Mouse (Mus musculus) lung, postnatal 0 days (tissue): Measurements from ENCODE around the gene Rab31. TPM values are rescaled to one million over a fixed set of nuclear protein-coding genes. Genes with fewer than 3 reads are reported as not detected.

Source experiments
- ATAC-seq: fragments of 200-750 bp; cut with Nextera tagmentation; 2 replicates; pipeline ENCODE4 v1.8.0; 2017; ENCODE audit warnings: moderate library complexity
- DNase-seq: peaks from one replicate; pipeline ENCODE4 v3.0.0-alpha.2; 2016; ENCODE audit warnings: low spot score
- H3K27ac ChIP-seq: fragments of 300-500 bp; sonication (generic); 2 replicates; pipeline ENCODE4 v1.5.1; 2014; ENCODE audit warnings: antibody characterized with exemption, mild to moderate bottlenecking, low read length, mixed read lengths
- H3K27me3 ChIP-seq: fragments of 300-500 bp; sonication (generic); replicated peaks from 2 replicates; pipeline ENCODE4 v1.6.1; 2014; ENCODE audit warnings: low read length, mixed read lengths; ENCODE audit not compliant: insufficient read depth
- H3K36me3 ChIP-seq: fragments of 300-500 bp; sonication (generic); 2 replicates; pipeline ENCODE4 v1.6.1; 2014; ENCODE audit warnings: low read length, mixed read lengths; ENCODE audit not compliant: insufficient read depth
- H3K4me1 ChIP-seq: fragments of 300-500 bp; sonication (generic); 2 replicates; pipeline ENCODE4 v1.6.1; 2014; ENCODE audit warnings: antibody characterized with exemption, low read depth, low read length, mixed read lengths; ENCODE audit not compliant: insufficient read depth
- H3K4me2 ChIP-seq: fragments of 300-500 bp; sonication (generic); replicated peaks from 2 replicates; pipeline ENCODE4 v1.6.1; 2014; ENCODE audit warnings: low read depth, mild to moderate bottlenecking, low read length, moderate library complexity, mixed read lengths
- H3K4me3 ChIP-seq: fragments of 300-500 bp; sonication (generic); 2 replicates; pipeline ENCODE4 v1.5.1; 2014; ENCODE audit warnings: low read depth, low read length
- H3K9ac ChIP-seq: fragments of 300-500 bp; sonication (generic); replicated peaks from 2 replicates; pipeline ENCODE4 v1.6.1; 2014; ENCODE audit warnings: low read depth, mild to moderate bottlenecking
- H3K9me3 ChIP-seq: fragments of 300-500 bp; sonication (generic); 2 replicates; pipeline ENCODE4 v1.6.1; 2016; ENCODE audit warnings: low read length, mixed read lengths
- CTCF ChIP-seq: IDR thresholded peaks from 2 replicates; pipeline ENCODE4 v1.5.1; 2016; ENCODE audit warnings: antibody characterized with exemption, mild to moderate bottlenecking
- EP300 ChIP-seq: IDR thresholded peaks from 2 replicates; pipeline ENCODE4 v1.6.1; 2016; ENCODE audit warnings: antibody characterized with exemption, mild to moderate bottlenecking, control low read depth
- WGBS: fragments of 180-500 bp; shearing (Covaris S2); extraction: QIAGEN DNeasy Blood & Tissue Kit; methylation state at CpG from one replicate; pipeline ENCODE4 v1.1.7; 2014; 5-methylcytosine and 5-hydroxymethylcytosine counted together
- polyA plus RNA-seq: library from polyadenylated mRNA; unstranded; fragments of >200 nt; fragmentation: Nextera tagmentation; extraction: Ambion mirVana; gene quantifications from 2 replicates; pipeline ENCODE4 v1.2.1, GENCODE M21; 2015

Rab31 gene
- polyA plus RNA-seq, 1 experiment from 2014 or later: 33.3 TPM

DNA sequence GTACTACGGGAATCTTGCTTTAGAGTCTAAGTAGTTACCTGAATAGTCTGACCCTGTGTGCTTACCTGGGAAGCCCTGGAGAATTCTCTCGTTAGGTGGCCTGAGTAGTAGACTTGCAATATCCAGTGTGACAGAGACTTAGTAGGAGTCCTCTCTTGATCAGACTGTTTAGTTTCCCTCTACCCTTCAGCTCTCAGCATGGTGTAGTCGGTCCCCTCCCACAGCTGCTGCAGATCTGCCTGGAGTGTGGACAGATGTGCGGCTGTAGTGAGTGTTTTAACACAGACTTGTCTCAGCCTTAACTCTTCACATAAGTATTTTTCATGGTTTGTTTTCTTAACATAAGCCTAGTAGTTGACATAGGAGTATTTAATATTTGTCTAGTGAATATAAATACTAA, 29.5 kb upstream of the Rab31 start:
- DNase-seq (no peak), ATAC-seq (no peak)
- TF ChIP-seq CTCF (no peak), EP300 (no peak)
- H3K27me3 ChIP-seq: no peaks in the 10 kb centered on the region
- H3K9me3 ChIP-seq: no peaks in the 10 kb centered on the region
- no peaks in the 10 kb centered on the region for H3K36me3 ChIP-seq
- 73% methylated on average over 4 of the region's 4 CpGs for WGBS
- H3K27ac ChIP-seq: no peak overlapping the region
- no peak overlapping the region for H3K4me3 ChIP-seq
- H3K9ac ChIP-seq: no peak overlapping the region
- no peaks in the 10 kb centered on the region for H3K4me1 ChIP-seq
- no peak overlapping the region for H3K4me2 ChIP-seq

DNA sequence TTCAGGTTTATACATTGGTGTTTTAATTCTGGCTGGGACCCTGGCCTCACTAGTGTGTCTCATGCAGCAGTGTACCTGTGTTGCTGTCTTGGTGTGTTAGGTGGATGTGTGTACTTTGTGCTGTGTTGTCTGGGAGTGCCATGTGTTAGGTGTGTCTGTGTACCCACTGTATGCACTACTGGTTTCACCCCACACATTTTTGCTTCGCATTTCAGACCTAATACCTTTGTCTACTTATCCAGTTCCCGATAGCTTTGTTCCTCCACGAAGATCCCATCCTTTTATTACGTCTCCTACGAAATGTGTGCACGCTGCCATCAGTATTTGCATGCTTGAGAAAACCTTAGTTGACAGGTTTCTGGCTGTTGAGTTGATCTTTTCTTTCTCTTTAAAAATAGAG, 27.9 kb upstream of the Rab31 start:
- Histone ChIP-seq H3K27me3 (no peaks in the 10 kb centered on the region), H3K4me2 (no peak overlapping the region), H3K9me3 (no peaks in the 10 kb centered on the region), H3K4me3 (no peak overlapping the region), H3K27ac (no peak overlapping the region), H3K9ac (no peak overlapping the region), H3K4me1 (no peaks in the 10 kb centered on the region), H3K36me3 (no peaks in the 10 kb centered on the region)
- 91% methylated on average over 6 of the region's 6 CpGs for WGBS
- TF ChIP-seq CTCF (no peak), EP300 (no peak)
- DNase-seq (no peak), ATAC-seq (no peak)

DNA sequence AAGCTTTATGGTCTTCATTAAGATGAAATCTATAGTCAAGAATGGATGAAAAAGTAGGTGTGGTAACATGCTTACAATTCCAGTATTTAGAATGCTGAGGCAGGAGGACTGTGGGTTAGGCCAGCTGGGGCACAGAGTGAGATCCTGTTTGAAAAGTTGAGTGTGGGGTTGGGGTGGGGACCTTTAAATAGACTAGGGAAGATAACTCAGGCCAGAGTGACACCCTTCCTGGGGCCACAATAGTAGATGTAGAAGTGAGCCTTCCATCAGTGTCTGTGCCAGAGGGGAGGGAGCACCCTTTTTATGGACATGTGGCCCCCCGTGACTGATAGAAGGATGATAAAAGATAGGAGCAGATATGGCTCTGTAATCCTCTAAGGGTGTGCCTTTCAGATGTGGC, 26.8 kb upstream of the Rab31 start:
- H3K9me3 ChIP-seq: no peaks in the 10 kb centered on the region
- no peaks in the 10 kb centered on the region for H3K4me1 ChIP-seq
- no peak overlapping the region for H3K27ac ChIP-seq
- H3K4me3 ChIP-seq: no peak overlapping the region
- DNase-seq (no peak), ATAC-seq (no peak)
- H3K9ac ChIP-seq: no peak overlapping the region
- TF ChIP-seq CTCF: no peak
- TF ChIP-seq EP300: no peak
- no peak overlapping the region for H3K4me2 ChIP-seq
- 95% methylated on average over 1 of the region's 1 CpGs for WGBS
- no peaks in the 10 kb centered on the region for H3K36me3 ChIP-seq
- H3K27me3 ChIP-seq: no peaks in the 10 kb centered on the region

DNA sequence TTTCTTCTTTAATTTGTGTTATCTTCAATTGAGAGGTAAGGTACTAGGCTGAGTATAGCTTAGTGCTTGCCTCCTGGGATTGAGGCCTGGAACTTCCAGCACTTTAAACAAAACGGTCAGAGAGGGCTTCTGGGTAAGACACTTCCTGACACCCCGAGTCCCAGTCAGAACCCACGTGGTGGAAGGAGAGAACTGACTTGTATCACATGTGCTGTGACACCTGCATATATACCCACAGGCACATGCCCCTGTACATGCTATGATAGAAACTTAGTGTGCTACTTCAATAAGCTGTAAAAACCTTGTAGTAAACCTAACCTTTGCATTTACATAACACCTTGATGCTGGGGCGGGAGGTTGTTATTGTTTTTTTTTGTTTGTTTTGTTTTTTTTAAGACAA, 25.9 kb upstream of the Rab31 start:
- Histone ChIP-seq H3K27ac (no peak overlapping the region), H3K4me2 (no peak overlapping the region), H3K4me3 (no peak overlapping the region), H3K9ac (no peak overlapping the region), H3K9me3 (no peaks in the 10 kb centered on the region), H3K36me3 (no peaks in the 10 kb centered on the region), H3K27me3 (no peaks in the 10 kb centered on the region), H3K4me1 (no peaks in the 10 kb centered on the region; the same call in 1 of the 2 replicates)
- WGBS: 39% methylated on average over 4 of the region's 4 CpGs
- ATAC-seq (no peak), DNase-seq (no peak)
- TF ChIP-seq EP300 (no peak), CTCF (no peak)

DNA sequence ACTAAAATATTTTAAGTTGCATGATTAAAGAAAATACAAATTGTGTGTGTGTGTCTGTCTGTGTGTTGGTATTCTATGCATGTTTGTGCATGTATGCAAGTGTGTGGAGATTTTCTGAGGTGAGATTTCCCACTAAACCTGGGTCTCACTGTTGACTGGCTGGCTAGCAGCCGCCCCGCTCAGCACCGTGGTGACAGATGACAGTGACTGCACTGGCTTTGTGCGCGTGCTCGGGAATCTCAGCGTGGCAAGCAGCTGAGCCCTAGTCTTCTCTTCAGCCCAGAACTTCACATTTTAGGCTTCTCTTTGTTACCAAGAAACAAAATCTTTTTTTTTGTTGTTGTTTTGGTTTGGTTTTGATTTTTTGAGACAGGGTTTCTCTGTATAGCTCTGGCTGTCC, 23.5 kb upstream of the Rab31 start:
- H3K27ac ChIP-seq: no peak overlapping the region
- H3K9ac ChIP-seq: no peak overlapping the region
- no peak overlapping the region for H3K4me3 ChIP-seq
- no peaks in the 10 kb centered on the region for H3K9me3 ChIP-seq
- WGBS: 90% methylated on average over 7 of the region's 7 CpGs
- no peak overlapping the region for H3K4me2 ChIP-seq
- no peak for TF ChIP-seq EP300
- no peak for TF ChIP-seq CTCF
- ATAC-seq: no peak
- no peaks in the 10 kb centered on the region; the same call in 1 of the 2 replicates for H3K4me1 ChIP-seq
- no peaks in the 10 kb centered on the region for H3K36me3 ChIP-seq
- no peak for DNase-seq
- H3K27me3 ChIP-seq: no peaks in the 10 kb centered on the region

DNA sequence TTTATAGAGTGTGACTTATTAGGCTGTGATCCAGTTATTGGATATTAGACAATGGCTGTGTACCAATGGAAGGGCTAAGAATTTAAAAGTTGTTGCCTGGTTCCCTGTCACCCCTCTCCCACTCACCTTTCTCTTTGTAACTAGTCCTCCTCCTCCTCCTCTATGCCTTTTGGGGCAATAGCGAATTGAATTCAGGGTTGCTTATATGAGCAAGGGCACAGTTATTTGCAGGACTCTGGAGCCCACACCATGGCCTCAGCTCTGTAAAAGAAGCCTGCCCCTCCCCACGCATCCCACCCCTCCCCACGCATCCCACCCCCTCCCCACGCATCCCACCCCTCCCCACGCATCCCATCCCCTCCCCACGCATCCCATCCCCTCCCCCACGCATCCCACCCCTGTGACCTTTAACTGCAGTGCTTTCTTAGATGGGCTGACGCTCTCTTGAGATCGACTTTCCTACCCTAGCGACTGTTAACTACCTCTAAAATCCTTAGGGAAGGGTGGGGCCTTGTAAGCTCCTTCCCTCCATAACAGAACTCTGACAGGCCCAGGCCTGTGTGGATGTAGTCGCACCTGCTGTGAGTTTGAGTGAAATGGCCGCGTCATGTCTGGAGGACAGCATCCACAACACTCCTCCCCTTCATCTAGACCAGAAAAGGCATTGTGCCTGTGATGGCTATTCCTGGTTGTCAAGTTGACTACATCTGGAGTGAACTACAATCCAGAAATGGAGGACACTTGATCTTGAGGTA, 21.7 kb upstream of the Rab31 start:
- TF ChIP-seq CTCF (no peak), EP300 (no peak)
- H3K4me2 ChIP-seq: no peak overlapping the region
- H3K27me3 ChIP-seq: no peaks in the 10 kb centered on the region
- H3K27ac ChIP-seq: no peak overlapping the region
- no peaks in the 10 kb centered on the region; the same call in 1 of the 2 replicates for H3K4me1 ChIP-seq
- H3K9me3 ChIP-seq: no peaks in the 10 kb centered on the region
- no peak overlapping the region for H3K4me3 ChIP-seq
- H3K9ac ChIP-seq: no peak overlapping the region
- DNase-seq (no peak), ATAC-seq (no peak)
- no peaks in the 10 kb centered on the region for H3K36me3 ChIP-seq
- 90% methylated on average over 10 of the region's 13 CpGs for WGBS
